Mouse (Mus musculus): ENCODE measurements around the gene Haus7.

Gene Haus7

DNA sequence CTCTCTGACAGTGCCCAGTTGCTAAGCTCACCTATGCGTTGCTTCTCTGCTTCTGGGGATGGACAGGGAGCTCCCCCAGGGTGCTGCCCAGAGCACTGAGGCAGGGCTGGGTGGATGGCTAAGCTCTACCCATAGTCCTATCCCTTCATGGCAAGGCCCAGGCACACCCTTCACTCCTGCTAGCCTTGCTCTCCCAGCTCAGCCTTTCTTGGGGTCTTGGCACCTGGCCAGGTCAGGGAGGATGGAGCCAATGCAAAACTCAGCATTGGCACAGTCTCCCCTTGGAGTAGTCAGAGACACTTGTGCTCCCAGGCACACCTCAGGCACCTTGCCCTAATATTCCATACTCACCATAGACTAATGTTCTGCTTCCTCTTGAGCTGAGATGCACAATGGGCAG is 25.2 kb upstream of the Haus7 start:
- Histone ChIP-seq H3K9me3 (ENCODE audit: low read length) (no peaks in the 10 kb centered on the region), H3K36me3 (ENCODE audit: insufficient read depth, low read length) (no peaks in the 10 kb centered on the region), H3K4me3 (replicated peaks; ENCODE audit: low read length) (no peak overlapping the region), H3K27me3 (ENCODE audit: insufficient read depth, low read length) (peaks cover 36% of the 10 kb centered on the region), H3K4me1 (replicated peaks; ENCODE audit: low read depth, low read length) (no peaks in the 10 kb centered on the region)
- TF ChIP-seq CTCF (conservative IDR thresholded peaks at IDR 0.05; ENCODE audit: low read length): no peak
- no peak for TF ChIP-seq NANOG (IDR thresholded peaks at IDR 0.05; ENCODE audit: borderline replicate concordance, low read length)
- TF ChIP-seq POU5F1 (IDR thresholded peaks at IDR 0.05; ENCODE audit: borderline replicate concordance, low read length): no peak

- H3K4me3 ChIP-seq (replicated peaks; ENCODE audit: low read length): no peak within 1 kb of the TSS
- TF ChIP-seq NANOG (IDR thresholded peaks at IDR 0.05; ENCODE audit: borderline replicate concordance, low read length) (no peak), POU5F1 (IDR thresholded peaks at IDR 0.05; ENCODE audit: borderline replicate concordance, low read length) (no peak), CTCF (conservative IDR thresholded peaks at IDR 0.05; ENCODE audit: low read length) (no peak)
These were observed 24.6 kb upstream of the Haus7 start, which contains the start of gene Bgn for GRCm38 (mm10) chrX:73483484-73483810. Bgn (plus strand) TSS chrX:73483602.

DNA sequence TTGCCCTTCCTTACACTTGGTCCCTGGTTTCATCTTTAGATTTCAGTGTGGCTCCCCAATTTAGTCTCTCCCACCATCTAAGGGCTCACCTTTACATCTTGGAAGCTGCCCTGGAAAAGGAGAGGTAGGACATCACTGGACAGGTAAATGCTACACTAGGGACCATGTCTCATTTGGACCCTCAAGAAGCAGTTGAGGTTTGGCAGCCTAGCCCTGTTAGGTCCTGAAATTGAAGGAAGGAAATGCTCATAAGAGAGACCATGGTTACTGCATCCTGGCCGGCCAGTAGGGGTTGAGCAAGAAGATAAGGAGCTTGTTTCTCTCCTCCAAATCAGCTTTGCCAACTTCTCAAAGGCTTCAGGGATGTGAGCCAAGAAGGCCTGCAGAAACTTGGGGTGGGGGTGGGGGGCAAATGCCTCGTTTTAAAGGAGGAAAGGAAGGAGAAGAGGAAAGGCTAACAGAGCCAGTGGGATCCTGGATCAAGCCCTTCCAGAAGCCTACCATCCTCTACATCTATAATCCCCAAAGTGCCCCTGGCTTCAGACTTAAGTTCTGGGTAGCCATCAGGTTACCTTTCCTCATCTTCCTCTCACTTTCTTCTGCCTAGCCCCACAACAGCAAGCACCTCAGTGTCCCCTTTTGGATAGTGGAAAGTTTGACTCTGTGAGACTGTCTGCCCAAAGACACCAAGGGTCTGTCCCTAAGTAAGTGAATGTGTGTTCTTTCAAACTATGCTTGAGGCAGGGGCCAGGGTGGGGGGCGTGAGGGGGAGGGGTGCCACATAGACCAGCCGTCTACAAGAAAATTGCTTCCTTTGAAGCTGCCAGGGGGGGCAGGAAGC is 24.0 kb upstream of the Haus7 start:
- Histone ChIP-seq H3K4me3 (replicated peaks; ENCODE audit: low read length) (no peak overlapping the region), H3K27me3 (ENCODE audit: insufficient read depth, low read length) (peaks cover 33% of the 10 kb centered on the region), H3K4me1 (replicated peaks; ENCODE audit: low read depth, low read length) (no peaks in the 10 kb centered on the region), H3K9me3 (ENCODE audit: low read length) (no peaks in the 10 kb centered on the region), H3K36me3 (ENCODE audit: insufficient read depth, low read length) (no peaks in the 10 kb centered on the region)
- no peak for TF ChIP-seq NANOG (IDR thresholded peaks at IDR 0.05; ENCODE audit: borderline replicate concordance, low read length)
- no peak for TF ChIP-seq POU5F1 (IDR thresholded peaks at IDR 0.05; ENCODE audit: borderline replicate concordance, low read length)
- no peak for TF ChIP-seq CTCF (conservative IDR thresholded peaks at IDR 0.05; ENCODE audit: low read length)

More at GRCm38 (mm10) chrX:73483484-73483810, 24.6 kb upstream of the Haus7 start, which contains the start of gene Bgn:
- H3K9me3 ChIP-seq (ENCODE audit: low read length): no peaks in the 10 kb centered on the region
- no peaks in the 10 kb centered on the region for H3K36me3 ChIP-seq (ENCODE audit: insufficient read depth, low read length)
- H3K27me3 ChIP-seq (ENCODE audit: insufficient read depth, low read length): peaks cover 34% of the 10 kb centered on the region
- no peaks in the 10 kb centered on the region for H3K4me1 ChIP-seq (replicated peaks; ENCODE audit: low read depth, low read length)

DNA sequence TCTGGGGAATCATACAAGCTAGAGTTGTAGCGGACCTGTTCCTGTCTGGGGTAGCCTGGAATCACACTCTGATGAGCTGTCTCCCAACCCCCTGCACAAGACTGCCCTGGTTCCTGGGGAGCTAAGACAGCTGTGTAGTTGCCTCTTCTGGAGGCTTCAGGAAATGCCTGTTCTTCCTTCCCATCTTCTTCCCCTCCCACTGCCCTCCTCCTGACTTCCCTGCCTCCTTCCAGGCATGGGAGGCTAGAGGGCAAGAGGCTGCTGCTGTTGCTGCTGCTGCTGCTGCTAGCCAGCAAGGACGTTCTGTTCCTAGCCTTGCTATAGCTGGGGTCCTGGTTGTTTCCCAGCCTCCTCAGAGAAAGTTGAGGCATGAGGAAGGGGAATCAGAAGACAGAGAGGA is 21.5 kb upstream of the Haus7 start:
- Histone ChIP-seq H3K9me3 (ENCODE audit: low read length) (no peaks in the 10 kb centered on the region), H3K36me3 (ENCODE audit: insufficient read depth, low read length) (no peaks in the 10 kb centered on the region), H3K4me1 (replicated peaks; ENCODE audit: low read depth, low read length) (no peaks in the 10 kb centered on the region), H3K4me3 (replicated peaks; ENCODE audit: low read length) (no peak overlapping the region), H3K27me3 (ENCODE audit: insufficient read depth, low read length) (peaks cover 24% of the 10 kb centered on the region)
- no peak for TF ChIP-seq CTCF (conservative IDR thresholded peaks at IDR 0.05; ENCODE audit: low read length)
- TF ChIP-seq NANOG (IDR thresholded peaks at IDR 0.05; ENCODE audit: borderline replicate concordance, low read length): no peak
- no peak for TF ChIP-seq POU5F1 (IDR thresholded peaks at IDR 0.05; ENCODE audit: borderline replicate concordance, low read length)

DNA sequence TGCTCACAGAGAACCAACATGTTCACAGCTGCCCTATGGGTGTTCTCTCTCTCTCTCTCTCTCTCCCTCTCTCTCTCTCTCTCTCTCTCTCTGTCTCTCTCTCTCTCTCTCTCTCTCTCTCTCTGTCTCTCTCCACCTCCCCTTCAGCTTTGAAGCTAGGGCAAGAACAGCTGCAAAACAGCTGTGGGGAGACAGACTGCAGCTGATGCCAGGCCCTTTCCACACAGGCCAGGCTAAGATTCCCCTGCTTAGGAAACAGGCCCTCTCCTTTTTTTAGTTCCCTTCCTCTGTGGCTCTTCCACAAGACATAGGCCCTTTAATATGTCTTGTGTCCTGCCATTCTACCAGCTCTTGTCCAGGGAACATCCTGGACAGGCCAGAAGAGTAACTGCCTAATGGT is 20.8 kb upstream of the Haus7 start:
- no peaks in the 10 kb centered on the region for H3K9me3 ChIP-seq (ENCODE audit: low read length)
- H3K27me3 ChIP-seq (ENCODE audit: insufficient read depth, low read length): peaks cover 24% of the 10 kb centered on the region
- H3K4me3 ChIP-seq (replicated peaks; ENCODE audit: low read length): no peak overlapping the region
- no peaks in the 10 kb centered on the region for H3K36me3 ChIP-seq (ENCODE audit: insufficient read depth, low read length)
- TF ChIP-seq POU5F1 (IDR thresholded peaks at IDR 0.05; ENCODE audit: borderline replicate concordance, low read length) (no peak), NANOG (IDR thresholded peaks at IDR 0.05; ENCODE audit: borderline replicate concordance, low read length) (no peak), CTCF (conservative IDR thresholded peaks at IDR 0.05; ENCODE audit: low read length) (no peak)
- no peaks in the 10 kb centered on the region for H3K4me1 ChIP-seq (replicated peaks; ENCODE audit: low read depth, low read length)

- H3K9me3 ChIP-seq (ENCODE audit: low read length): no peaks in the 10 kb centered on the region
- H3K27me3 ChIP-seq (ENCODE audit: insufficient read depth, low read length): peaks cover 9% of the 10 kb centered on the region; the same call in 1 of the 2 replicates
- no peak overlapping the region for H3K4me3 ChIP-seq (replicated peaks; ENCODE audit: low read length)
- no peaks in the 10 kb centered on the region for H3K36me3 ChIP-seq (ENCODE audit: insufficient read depth, low read length)
- H3K4me1 ChIP-seq (replicated peaks; ENCODE audit: low read depth, low read length): no peaks in the 10 kb centered on the region
- TF ChIP-seq CTCF (conservative IDR thresholded peaks at IDR 0.05; ENCODE audit: low read length) (no peak), POU5F1 (IDR thresholded peaks at IDR 0.05; ENCODE audit: borderline replicate concordance, low read length) (no peak), NANOG (IDR thresholded peaks at IDR 0.05; ENCODE audit: borderline replicate concordance, low read length) (no peak)
These were observed 18.7 kb upstream of the Haus7 start for GRCm38 (mm10) chrX:73477500-73477899.

GRCm38 (mm10) chrX:73476621-73477020 is 17.8 kb upstream of the Haus7 start:
- Histone ChIP-seq H3K4me3 (replicated peaks; ENCODE audit: low read length) (no peak overlapping the region), H3K27me3 (ENCODE audit: insufficient read depth, low read length) (peaks cover 6% of the 10 kb centered on the region; the same call in 1 of the 2 replicates), H3K36me3 (ENCODE audit: insufficient read depth, low read length) (no peaks in the 10 kb centered on the region), H3K4me1 (replicated peaks; ENCODE audit: low read depth, low read length) (no peaks in the 10 kb centered on the region), H3K9me3 (ENCODE audit: low read length) (no peaks in the 10 kb centered on the region)
- TF ChIP-seq POU5F1 (IDR thresholded peaks at IDR 0.05; ENCODE audit: borderline replicate concordance, low read length) (no peak), NANOG (IDR thresholded peaks at IDR 0.05; ENCODE audit: borderline replicate concordance, low read length) (no peak), CTCF (conservative IDR thresholded peaks at IDR 0.05; ENCODE audit: low read length) (no peak)

- Histone ChIP-seq H3K27me3 (ENCODE audit: insufficient read depth, low read length) (peaks cover 5% of the 10 kb centered on the region; the same call in 1 of the 2 replicates), H3K4me3 (replicated peaks; ENCODE audit: low read length) (no peak overlapping the region), H3K4me1 (replicated peaks; ENCODE audit: low read depth, low read length) (no peaks in the 10 kb centered on the region), H3K36me3 (ENCODE audit: insufficient read depth, low read length) (no peaks in the 10 kb centered on the region), H3K9me3 (ENCODE audit: low read length) (no peaks in the 10 kb centered on the region)
- TF ChIP-seq POU5F1 (IDR thresholded peaks at IDR 0.05; ENCODE audit: borderline replicate concordance, low read length) (no peak), NANOG (IDR thresholded peaks at IDR 0.05; ENCODE audit: borderline replicate concordance, low read length) (no peak), CTCF (conservative IDR thresholded peaks at IDR 0.05; ENCODE audit: low read length) (no peak)
These were observed 16.9 kb upstream of the Haus7 start for GRCm38 (mm10) chrX:73475658-73476256.

Data from E14TG2a.4 (cell line).